Mouse (Mus musculus) embryonic fibroblast, embryonic 13.5 days (primary cell): ENCODE data around the gene Ikzf1. TPM values are rescaled to one million over a fixed set of nuclear protein-coding genes. Genes with fewer than 3 reads are reported as not detected.

Experiments
- H3K27ac ChIP-seq: 2 replicates; pipeline ENCODE4 v1.5.1; 2012; ENCODE audit warnings: low read length, control low read depth, inconsistent platforms; ENCODE audit not compliant: insufficient read depth
- H3K4me1 ChIP-seq: 2 replicates; pipeline ENCODE4 v1.6.1; 2011; ENCODE audit warnings: low read length; ENCODE audit not compliant: control insufficient read depth, insufficient read depth
- H3K4me3 ChIP-seq: 2 replicates; pipeline ENCODE4 v1.5.1; 2011; ENCODE audit warnings: mild to moderate bottlenecking, control low read depth, low read length; ENCODE audit not compliant: insufficient read depth
- CTCF ChIP-seq: IDR thresholded peaks from 2 replicates; pipeline ENCODE4 v1.5.1; 2011; ENCODE audit warnings: mild to moderate bottlenecking, control low read depth, low read length, moderate library complexity, borderline replicate concordance; ENCODE audit not compliant: insufficient read depth
- POLR2A ChIP-seq: IDR thresholded peaks from 2 replicates; pipeline ENCODE4 v1.6.1; 2011; ENCODE audit warnings: low read depth, mild to moderate bottlenecking, control low read depth, low read length, moderate library complexity
- polyA plus RNA-seq: library from polyadenylated mRNA; stranded (reverse); fragments of >200 nt; gene quantifications from 2 replicates; pipeline ENCODE4 v1.2.4, GENCODE M21; 2011; ENCODE audit warnings: low read depth; ENCODE audit not compliant: missing spikeins, insufficient read length

Ikzf1 gene
- polyA plus RNA-seq, 1 experiment, result 0.21 TPM

DNA sequence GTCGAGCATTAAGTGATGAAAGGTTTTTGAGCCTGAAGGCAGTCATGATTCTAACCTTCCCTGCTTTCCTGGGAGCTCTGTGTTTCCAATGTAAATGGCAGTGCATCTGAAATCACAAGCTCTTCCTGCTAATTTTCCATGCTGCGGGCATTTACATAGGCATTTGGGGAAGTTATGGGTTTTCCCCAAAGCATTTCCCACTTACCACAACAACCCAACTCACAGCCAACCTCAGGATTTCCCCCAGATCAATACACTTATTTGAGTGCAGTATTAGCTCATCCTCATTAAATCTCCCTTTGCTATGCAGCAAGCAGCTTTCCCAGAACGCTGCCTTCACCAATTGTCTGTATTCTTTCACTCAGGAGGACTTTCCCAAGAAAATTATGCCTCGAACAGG lies 11.8 kb upstream of the Ikzf1 start:
- no peak overlapping the region for H3K27ac ChIP-seq
- H3K4me3 ChIP-seq, result no peak overlapping the region
- TF ChIP-seq CTCF (no peak), POLR2A (no peak)
- no peaks in the 10 kb centered on the region for H3K4me1 ChIP-seq

DNA sequence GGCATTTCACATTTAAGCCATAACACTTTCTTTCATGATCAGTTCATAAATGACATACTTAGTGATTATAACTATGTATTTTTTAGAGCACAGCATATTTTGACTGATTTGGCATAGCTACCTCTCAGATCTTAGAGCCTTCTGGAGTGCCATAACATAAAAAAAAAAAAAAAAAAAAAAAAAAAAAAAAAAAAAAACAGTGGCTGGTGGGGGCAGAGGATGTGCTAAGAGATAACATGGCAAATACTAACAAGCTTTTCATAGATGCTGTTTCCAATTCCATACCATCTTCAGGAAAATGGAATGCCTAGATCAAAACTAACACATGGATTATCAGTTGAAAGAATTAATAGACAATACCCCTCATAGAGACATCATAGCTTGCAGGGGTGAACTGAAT lies 9.7 kb upstream of the Ikzf1 start:
- TF ChIP-seq POLR2A (no peak), CTCF (no peak)
- Histone ChIP-seq H3K4me1 (no peaks in the 10 kb centered on the region), H3K4me3 (no peak overlapping the region), H3K27ac (no peak overlapping the region)

DNA sequence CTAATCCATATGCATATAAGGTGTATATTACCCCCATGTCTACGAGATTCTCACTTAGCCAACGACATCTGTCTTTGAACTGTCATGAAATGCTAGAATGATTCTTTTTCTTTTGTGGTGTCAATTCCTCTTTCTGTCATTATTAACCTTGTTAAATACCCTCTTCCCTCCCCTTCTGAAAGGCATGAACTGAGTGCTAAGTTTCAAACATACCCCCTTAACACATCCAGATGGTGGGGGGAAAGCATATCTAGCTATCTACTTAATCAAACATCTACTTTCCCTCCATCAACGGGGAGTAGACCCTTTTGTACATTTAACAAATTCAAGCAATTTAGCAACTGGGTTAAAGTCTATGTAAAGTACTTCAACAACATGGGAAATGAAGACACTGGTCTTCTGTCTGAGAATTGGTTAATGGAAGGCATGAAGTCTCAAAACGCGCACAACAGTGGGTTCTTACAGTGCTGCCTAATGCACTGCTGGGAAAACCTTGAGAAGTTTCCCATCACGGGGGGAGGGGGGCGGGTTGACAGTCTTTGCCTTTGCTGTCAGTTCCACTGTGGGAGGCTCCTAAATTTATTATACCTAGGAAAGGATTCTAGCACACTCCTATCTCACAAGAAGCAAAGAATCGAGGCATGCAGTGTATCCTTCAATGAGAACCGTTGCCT lies 8.6 kb upstream of the Ikzf1 start:
- TF ChIP-seq POLR2A (no peak), CTCF (no peak)
- Histone ChIP-seq H3K4me1 (no peaks in the 10 kb centered on the region), H3K27ac (no peak overlapping the region), H3K4me3 (no peak overlapping the region)

DNA sequence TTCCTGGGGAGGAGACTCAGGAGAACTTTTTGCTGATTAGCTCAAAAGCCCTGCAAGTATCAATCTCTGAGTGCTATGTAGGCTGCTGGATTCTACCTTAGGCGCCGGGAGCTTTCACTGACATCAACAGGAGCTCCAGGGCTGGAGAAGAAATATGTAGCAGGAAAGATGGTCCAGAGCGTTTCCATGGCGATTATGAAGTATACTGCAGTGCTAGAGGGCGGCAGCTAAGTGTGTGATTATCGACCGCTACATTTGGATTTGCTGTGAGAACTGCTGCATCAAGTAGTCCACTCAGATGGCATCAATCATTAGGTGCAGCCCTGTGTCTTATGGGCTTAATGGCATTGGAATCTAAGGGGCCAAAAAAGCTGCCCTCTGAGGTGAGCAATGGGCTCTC lies 7.6 kb upstream of the Ikzf1 start:
- H3K4me3 ChIP-seq, result no peak overlapping the region
- H3K27ac ChIP-seq, result no peak overlapping the region
- H3K4me1 ChIP-seq, result no peaks in the 10 kb centered on the region
- TF ChIP-seq CTCF (no peak), POLR2A (no peak)

DNA sequence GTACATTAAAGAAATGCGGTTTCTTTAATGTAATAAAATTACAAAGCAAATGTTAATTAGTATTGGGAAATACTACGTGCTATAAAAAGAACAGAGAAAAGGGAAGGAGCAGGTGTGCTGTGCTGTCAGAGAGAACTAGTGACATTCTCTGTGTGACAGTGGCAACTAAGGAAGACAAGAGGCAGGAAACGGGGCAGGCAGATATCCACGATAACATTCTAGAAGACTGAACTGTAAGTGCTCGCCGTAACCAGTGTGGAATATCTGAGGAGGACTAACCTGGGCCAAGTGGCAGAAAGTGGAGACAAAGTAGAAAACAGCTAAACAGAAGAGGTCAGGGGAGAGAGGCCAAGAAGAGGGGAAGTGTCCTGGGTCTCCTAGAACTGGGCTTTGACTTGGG lies 5.8 kb upstream of the Ikzf1 start:
- Histone ChIP-seq H3K4me3 (no peak overlapping the region), H3K4me1 (no peaks in the 10 kb centered on the region), H3K27ac (no peak overlapping the region)
- no peak for TF ChIP-seq POLR2A
- TF ChIP-seq CTCF, result no peak

DNA sequence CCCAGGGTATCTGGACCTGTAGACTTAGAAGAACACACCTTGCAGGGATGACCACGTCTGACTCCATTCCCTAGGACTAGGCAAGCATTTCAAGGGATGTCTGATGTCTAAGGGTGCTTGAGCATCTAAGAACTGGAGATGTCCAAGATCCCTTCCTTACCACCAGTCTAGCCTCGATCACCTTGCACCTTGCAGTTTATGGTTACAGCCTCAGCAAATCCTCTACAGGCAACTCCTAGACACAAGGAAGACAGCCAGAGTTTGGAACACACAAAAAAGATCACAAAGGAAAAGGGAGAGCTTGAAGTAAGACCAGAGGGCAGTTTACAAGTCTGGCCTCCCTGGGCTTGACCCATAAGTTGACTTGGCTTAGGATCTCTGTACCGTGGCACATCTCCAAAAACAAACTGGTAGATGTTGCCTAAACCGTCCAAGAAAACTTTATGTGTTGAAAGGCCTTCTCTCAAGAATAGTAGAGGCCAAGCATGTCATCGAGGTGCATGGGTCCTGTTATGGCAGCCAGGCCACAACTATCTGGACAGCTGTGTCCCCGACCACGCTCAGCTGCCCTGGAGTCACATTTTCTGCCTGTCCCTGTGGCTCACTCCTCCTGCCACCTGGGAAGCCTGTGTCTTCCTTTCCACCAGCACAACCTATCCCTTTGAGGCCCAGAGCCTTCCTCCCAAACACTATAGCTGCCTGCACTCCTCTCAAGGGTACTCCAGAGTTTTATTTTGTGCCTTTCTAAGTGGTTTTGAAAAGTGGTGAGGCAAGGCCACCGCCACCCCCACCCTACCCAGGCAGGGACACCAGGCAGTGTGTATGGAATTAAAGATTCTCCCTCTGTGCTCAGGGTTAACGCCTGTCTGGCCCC lies 510 bp upstream of the Ikzf1 start:
- TF ChIP-seq POLR2A (no peak), CTCF (no peak)
- Histone ChIP-seq H3K27ac (no peak overlapping the region), H3K4me1 (no peaks in the 10 kb centered on the region; the same call in 1 of the 2 replicates), H3K4me3 (no peak overlapping the region)

DNA sequence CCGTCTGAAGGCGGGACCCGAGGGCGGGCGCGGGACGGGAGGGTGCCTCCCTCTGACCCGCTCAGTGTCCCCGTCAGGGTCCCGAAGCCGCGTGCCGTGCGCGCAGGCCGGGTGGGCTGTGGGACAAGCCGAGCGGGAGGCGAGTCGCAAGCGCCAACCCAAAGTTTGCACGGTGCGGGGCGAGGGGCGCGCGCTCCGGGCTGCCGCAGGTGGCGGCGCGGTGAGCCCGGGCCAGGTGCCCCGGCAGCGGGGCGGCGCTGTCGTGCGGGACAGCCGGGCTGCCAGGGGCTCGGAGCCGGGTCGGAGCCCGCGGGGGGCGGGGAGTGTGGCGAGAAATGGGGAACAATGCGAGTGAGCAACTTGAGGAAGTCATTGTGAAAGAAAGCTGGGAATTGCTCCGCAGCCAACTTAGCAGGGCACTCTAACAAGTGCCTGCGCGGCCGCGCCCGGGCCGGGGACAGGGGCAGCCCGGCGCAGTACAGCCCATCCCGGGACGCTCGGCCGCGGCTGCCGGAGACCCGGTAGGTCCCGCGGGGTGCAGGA lies 1.1 kb downstream of the Ikzf1 start:
- Histone ChIP-seq H3K4me1 (no peaks in the 10 kb centered on the region; the same call in 1 of the 2 replicates), H3K4me3 (peak overlapping the region; percentile 48), H3K27ac (no peak overlapping the region)
- no peak for TF ChIP-seq CTCF
- TF ChIP-seq POLR2A, result no peak

DNA sequence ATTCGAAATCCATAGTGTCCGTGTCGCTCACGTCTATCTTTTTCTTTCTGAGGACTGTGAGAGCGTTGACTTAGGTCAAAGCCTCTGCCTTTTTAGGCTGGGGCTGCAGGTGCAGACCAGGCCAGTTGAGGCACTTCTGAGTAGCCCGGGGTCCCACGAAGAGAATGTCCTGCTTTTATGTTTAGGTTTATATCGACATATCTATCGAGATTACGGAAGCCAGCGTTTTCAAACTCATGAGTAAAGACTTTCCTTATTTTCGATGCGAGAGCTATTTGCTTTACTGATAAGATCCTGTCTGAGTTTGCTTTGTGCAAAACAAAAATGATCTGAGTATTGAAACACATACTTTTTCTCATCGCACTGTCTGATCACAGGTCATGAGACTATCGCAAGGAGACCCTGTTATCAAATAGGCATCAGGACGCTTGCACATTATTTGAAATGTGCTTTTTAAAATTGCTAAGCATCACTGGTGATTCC lies 1.8 kb downstream of the Ikzf1 start:
- no peak overlapping the region for H3K27ac ChIP-seq
- no peaks in the 10 kb centered on the region; the same call in 1 of the 2 replicates for H3K4me1 ChIP-seq
- TF ChIP-seq CTCF (no peak), POLR2A (no peak)
- 0 out of 2 replicates have a peak overlapping the region, but pooled peaks have one; percentile 48 for H3K4me3 ChIP-seq

DNA sequence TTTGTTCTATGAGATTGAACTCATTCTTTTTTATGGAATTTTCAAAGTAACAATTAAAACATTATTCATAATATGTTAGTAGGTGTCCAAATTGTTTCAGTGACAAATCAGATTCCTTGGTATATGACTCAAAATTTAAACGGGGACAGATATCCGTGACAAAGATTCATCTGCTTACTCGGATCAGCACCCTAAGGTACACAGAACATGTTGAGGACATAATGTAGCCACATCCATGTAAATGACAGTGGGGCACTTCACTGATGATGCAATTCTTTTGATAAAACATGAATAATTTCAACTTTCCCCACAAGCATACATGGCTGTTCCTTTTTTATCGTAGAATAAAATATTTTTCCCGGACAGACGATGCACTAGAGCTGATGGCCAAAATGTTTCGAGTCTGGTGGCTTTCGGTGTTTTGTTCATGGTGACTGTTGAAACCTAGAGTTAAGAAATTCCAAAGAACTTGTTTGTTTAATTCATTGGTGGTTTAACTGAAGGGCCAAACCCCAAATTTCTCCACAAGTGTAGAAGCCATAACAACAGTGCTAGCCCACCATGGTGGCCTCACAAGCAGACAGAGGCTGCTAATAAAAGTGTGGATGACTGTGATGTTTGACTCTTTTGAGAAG lies 2.9 kb downstream of the Ikzf1 start:
- Histone ChIP-seq H3K27ac (no peak overlapping the region), H3K4me1 (no peaks in the 10 kb centered on the region; the same call in 1 of the 2 replicates), H3K4me3 (no peak overlapping the region)
- TF ChIP-seq CTCF (no peak), POLR2A (no peak)
